Mouse (Mus musculus) heart, embryonic 14.5 days (tissue): ENCODE results near the gene 4930469K13Rik. TPM values are rescaled to one million over a fixed set of nuclear protein-coding genes. Genes with fewer than 3 reads are reported as not detected.

Source experiments
- ATAC-seq: fragments of 200-750 bp; cut with Nextera tagmentation; 2 replicates; pipeline ENCODE4 v1.8.0; 2017; ENCODE audit warnings: low read depth, moderate TSS enrichment; ENCODE audit not compliant: insufficient number of reproducible peaks, insufficient read depth, low FRiP score
- H3K27ac ChIP-seq, 2 experiments: fragments of 200-500 bp in 1 of 2; fragments of 300-500 bp in 1 of 2; sonication (generic) in 1 of 2; replicated peaks in 1 of 2; 2 replicates each; pipeline ENCODE4 v1.5.1; 2012 to 2014; ENCODE audit warnings: low read depth in 2 of 2, low read length in 2 of 2, control low read depth in 1 of 2, mild to moderate bottlenecking in 1 of 2, mixed read lengths in 1 of 2; ENCODE audit not compliant: control insufficient read depth in 1 of 2, insufficient read depth in 1 of 2
- H3K27me3 ChIP-seq: fragments of 300-500 bp; sonication (generic); 2 replicates; pipeline ENCODE4 v1.6.1; 2014; ENCODE audit warnings: mild to moderate bottlenecking, low read length, control low read depth; ENCODE audit not compliant: control insufficient read depth, insufficient read depth
- H3K36me3 ChIP-seq: fragments of 300-500 bp; sonication (generic); 2 replicates; pipeline ENCODE4 v1.6.1; 2014; ENCODE audit warnings: mild to moderate bottlenecking, control low read depth, low read length, mixed read lengths; ENCODE audit not compliant: control insufficient read depth, insufficient read depth
- H3K4me1 ChIP-seq, 2 experiments: fragments of 200-500 bp in 1 of 2; fragments of 300-500 bp in 1 of 2; sonication (generic) in 1 of 2; 2 replicates each; pipeline ENCODE4 v1.6.1; 2012 to 2014; ENCODE audit warnings: low read length in 2 of 2, control low read depth in 1 of 2, mixed read lengths in 1 of 2; ENCODE audit not compliant: control insufficient read depth in 2 of 2, insufficient read depth in 2 of 2
- H3K4me2 ChIP-seq: fragments of 300-500 bp; sonication (generic); 2 replicates; pipeline ENCODE4 v1.6.1; 2014; ENCODE audit warnings: mild to moderate bottlenecking, low read length
- H3K4me3 ChIP-seq, 2 experiments: fragments of 200-500 bp in 1 of 2; fragments of 300-500 bp in 1 of 2; sonication (generic) in 1 of 2; 2 replicates each; pipeline ENCODE4 v1.5.1; 2012 to 2014; ENCODE audit warnings: low read length in 2 of 2, mild to moderate bottlenecking in 2 of 2, control low read depth in 1 of 2, low read depth in 1 of 2, moderate library complexity in 1 of 2; ENCODE audit not compliant: control insufficient read depth in 1 of 2, insufficient read depth in 1 of 2
- H3K9ac ChIP-seq: fragments of 300-500 bp; sonication (generic); 2 replicates; pipeline ENCODE4 v1.6.1; 2014; ENCODE audit warnings: mild to moderate bottlenecking, low read length
- H3K9me3 ChIP-seq: fragments of 300-500 bp; sonication (generic); 2 replicates; pipeline ENCODE4 v1.6.1; 2016; ENCODE audit warnings: low read length, control low read depth; ENCODE audit not compliant: control insufficient read depth
- WGBS: fragments of 180-500 bp; shearing (Covaris S2); extraction: QIAGEN DNeasy Blood & Tissue Kit; methylation state at CpG from one replicate; pipeline ENCODE4 v1.1.7; 2014; 5-methylcytosine and 5-hydroxymethylcytosine counted together
- polyA plus RNA-seq: library from polyadenylated mRNA; unstranded; fragments of >200 nt; fragmentation: Nextera tagmentation; extraction: Ambion mirVana; gene quantifications from 2 replicates; pipeline ENCODE4 v1.2.1, GENCODE M21; 2014

The 4930469K13Rik gene
- polyA plus RNA-seq, 1 experiment from 2014 or later = not detected

DNA sequence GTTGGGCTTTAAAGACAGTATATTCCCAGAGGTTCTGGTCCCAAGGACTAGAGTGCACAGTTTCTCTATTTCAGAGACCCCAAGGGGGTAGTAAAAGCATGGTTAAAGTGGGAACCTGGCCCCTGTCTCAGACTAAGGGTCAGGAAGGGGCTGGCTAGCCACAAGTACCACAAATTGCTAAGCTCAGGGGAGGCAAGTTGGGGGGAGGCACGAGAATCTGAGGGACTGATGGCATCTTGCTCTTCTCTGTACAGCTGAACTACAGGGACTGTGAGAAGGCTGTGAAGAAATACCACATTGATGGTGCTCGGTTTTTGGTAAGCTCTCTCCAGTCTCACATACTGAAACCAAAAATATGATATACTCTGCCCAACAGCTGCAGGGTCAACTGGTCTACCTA, 47.7 kb downstream of the 4930469K13Rik start:
- Histone ChIP-seq H3K36me3 (no peaks in the 10 kb centered on the region), H3K9me3 (no peaks in the 10 kb centered on the region), H3K27me3 (no peaks in the 10 kb centered on the region), H3K4me2 (no peak overlapping the region), H3K9ac (no peak overlapping the region), H3K4me3 (no peak overlapping the region), H3K27ac (no peak overlapping the region), H3K4me1 (no peaks in the 10 kb centered on the region)
- 73% methylated on average over 2 of the region's 2 CpGs for WGBS
- no peak for ATAC-seq

DNA sequence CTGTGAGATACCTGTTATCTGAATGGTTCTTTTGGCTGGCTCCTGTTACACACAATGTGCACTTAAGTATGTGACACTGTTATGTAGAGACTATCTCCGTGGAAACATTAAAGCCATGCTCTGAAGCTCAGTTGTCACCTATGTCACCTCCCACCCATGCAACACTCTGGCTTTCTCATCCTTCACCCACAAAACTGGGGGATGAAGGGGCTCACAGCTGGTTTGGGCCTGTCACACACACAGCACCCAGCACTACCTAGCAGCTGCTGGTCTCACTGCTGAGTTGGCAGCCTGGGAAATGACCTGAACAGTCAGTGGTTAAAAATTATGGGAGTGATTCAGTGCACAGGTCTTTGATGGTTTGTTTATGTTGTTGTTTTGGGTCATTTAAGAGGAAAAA, 48.3 kb downstream of the 4930469K13Rik start:
- WGBS = 60% methylated on average over 1 of the region's 1 CpGs
- H3K4me2 ChIP-seq = no peak overlapping the region
- H3K9me3 ChIP-seq = no peaks in the 10 kb centered on the region
- no peak for ATAC-seq
- H3K27me3 ChIP-seq = no peaks in the 10 kb centered on the region
- H3K4me3 ChIP-seq = no peak overlapping the region
- H3K4me1 ChIP-seq = no peaks in the 10 kb centered on the region
- no peaks in the 10 kb centered on the region for H3K36me3 ChIP-seq
- H3K9ac ChIP-seq = no peak overlapping the region
- H3K27ac ChIP-seq = no peak overlapping the region

DNA sequence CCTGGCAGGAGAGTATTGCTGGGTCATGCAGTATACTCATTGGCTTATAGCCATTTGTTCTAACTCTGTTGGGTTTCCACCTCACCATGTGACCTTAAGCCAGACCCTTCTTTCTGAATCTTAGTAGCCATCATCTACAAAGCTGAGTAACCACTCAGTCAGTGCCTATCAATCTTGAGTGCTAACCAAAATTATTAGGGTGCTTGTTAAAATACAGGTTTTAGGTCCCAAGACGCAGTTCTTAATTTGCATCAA, 49.3 kb downstream of the 4930469K13Rik start:
- Histone ChIP-seq H3K27ac (no peak overlapping the region), H3K36me3 (no peaks in the 10 kb centered on the region), H3K4me2 (no peak overlapping the region), H3K9me3 (no peaks in the 10 kb centered on the region), H3K4me3 (no peak overlapping the region), H3K9ac (no peak overlapping the region), H3K4me1 (no peaks in the 10 kb centered on the region), H3K27me3 (no peaks in the 10 kb centered on the region)
- ATAC-seq = no peak
- WGBS = 97% methylated on average over 1 of the region's 1 CpGs

DNA sequence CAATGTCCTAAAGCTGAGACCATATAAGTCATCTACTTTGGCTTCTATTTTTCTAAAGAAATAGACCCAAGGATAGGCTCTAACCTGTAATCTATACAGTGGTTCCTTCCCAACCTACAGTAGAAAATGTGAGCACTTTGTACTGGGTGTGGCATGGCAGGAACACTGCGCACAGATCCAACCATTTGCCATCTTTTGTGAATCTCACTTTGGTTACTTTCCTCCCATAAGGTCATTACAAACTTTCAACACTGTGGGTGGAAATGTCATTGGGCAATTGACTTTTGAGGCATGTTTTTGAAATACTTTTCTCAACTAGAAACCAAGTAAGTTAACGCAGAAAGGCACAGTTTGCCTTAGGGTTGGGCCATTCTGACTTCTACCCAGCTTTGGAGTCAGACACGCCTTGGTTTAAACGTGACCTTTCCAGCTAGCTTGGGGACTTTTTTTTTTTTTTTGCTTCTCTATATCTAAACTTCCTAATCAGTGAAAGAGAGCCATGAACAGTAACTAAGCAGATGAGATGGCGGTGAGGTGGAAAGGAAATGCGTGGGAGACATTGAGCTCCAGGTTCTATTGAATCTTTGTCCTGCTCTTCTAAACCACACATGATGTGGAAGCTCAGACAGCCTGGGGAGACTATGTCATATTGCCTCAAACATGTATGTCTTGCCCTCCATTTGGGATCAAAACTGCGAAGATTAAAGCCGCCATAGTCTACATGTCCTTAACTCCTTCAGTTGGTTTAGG, 49.8 kb downstream of the 4930469K13Rik start:
- no peak overlapping the region for H3K4me2 ChIP-seq
- H3K36me3 ChIP-seq = no peaks in the 10 kb centered on the region
- no peaks in the 10 kb centered on the region for H3K27me3 ChIP-seq
- H3K9ac ChIP-seq = no peak overlapping the region
- ATAC-seq = no peak
- no peak overlapping the region for H3K4me3 ChIP-seq
- WGBS = 82% methylated on average over 8 of the region's 8 CpGs
- H3K9me3 ChIP-seq = no peaks in the 10 kb centered on the region
- H3K4me1 ChIP-seq = no peaks in the 10 kb centered on the region
- H3K27ac ChIP-seq = no peak overlapping the region

DNA sequence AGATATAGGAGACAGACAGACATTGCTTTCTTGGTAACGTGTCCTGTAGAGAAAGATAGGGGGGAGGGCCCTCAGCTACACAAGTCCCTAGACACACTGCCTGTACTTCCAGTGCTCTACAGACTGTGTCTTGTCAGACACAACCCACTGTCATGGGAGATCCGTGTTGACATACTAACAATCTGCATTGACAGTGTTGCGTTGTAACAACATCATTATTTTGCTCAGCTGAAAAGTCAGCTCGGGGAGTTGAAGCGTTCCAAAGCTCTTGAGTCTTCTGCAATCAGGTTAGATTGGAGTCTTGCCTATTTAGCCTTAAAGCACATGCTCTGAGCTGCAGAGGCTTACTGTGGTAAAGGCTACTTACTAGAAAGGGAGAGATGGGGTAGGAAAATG, 50.8 kb downstream of the 4930469K13Rik start:
- 74% methylated on average over 5 of the region's 5 CpGs for WGBS
- no peak overlapping the region for H3K4me3 ChIP-seq
- H3K36me3 ChIP-seq = no peaks in the 10 kb centered on the region
- no peaks in the 10 kb centered on the region for H3K9me3 ChIP-seq
- H3K9ac ChIP-seq = no peak overlapping the region
- no peak overlapping the region for H3K27ac ChIP-seq
- no peak for ATAC-seq
- H3K4me2 ChIP-seq = no peak overlapping the region
- no peaks in the 10 kb centered on the region for H3K4me1 ChIP-seq
- no peaks in the 10 kb centered on the region for H3K27me3 ChIP-seq

DNA sequence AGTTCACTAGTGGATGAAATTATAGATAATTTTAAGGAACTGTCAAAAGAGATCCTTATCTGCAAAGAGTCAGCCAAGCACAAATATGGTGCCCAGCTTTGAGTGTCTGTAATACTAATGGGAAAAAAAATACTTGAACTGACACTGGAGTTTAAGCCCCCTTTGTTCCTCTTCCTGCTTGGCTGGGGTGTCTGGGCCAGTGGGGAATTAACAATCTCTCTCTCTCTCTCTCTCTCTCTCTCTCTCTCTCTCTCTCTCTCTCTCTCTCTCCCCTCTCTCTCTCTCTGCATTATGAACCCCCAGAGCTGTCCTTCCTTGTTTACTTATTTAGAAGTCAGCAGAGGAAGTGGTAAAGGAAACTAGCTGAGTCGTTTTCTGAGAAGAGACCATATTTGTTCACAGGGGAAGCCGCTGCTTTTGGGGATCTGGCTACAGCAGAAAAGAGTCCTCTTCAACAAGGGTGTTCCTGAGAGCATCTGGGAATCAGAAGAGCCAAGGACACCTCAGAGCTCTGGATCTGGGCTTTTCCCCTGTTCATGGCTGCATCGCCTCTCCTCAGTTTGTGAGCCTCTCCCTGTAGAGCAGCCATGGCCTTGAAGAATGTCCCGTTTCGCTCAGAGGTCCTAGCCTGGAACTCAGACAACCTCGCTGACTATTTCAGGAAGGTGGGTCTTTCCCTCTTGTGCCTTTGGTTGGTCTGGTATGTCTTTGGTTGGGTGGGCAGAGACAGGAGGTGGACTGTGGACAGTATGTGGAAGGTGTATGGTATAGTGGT, 51.4 kb downstream of the 4930469K13Rik start, which contains the start of gene Lcp2:
Gene Lcp2, plus strand, starts transcription at position 154 of the 775 bp plus-strand sequence.
- no peaks in the 10 kb centered on the region for H3K4me1 ChIP-seq

DNA sequence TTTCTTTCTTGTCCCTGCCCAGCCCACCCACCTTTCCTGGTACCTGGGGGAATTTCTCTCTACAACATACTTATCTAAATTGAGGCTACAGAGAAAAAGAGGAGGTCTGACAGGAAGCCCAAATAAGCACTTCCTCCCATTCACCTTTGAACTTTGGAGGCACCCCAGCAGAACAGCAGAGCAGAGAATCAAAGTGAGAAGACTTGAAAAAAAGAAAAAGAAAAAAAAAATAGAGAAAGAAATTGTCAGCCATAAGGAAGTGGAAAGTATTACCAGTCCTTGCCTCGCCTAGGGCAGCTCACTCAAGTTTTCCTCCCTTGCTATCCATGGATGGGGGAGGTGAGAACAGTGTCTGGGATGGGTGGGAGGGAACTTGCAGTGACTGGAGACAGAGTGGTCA, 55.5 kb downstream of the 4930469K13Rik start:
- ATAC-seq = no peak
- Histone ChIP-seq H3K36me3 (no peaks in the 10 kb centered on the region), H3K4me2 (no peak overlapping the region), H3K27ac (no peak overlapping the region), H3K27me3 (no peaks in the 10 kb centered on the region), H3K9me3 (no peaks in the 10 kb centered on the region), H3K4me3 (no peak overlapping the region), H3K9ac (no peak overlapping the region), H3K4me1 (no peaks in the 10 kb centered on the region)
- WGBS = 50% methylated on average over 1 of the region's 1 CpGs

More for the DNA sequence above, 51.4 kb downstream of the 4930469K13Rik start, which contains the start of gene Lcp2:
- no peak for ATAC-seq
- Histone ChIP-seq H3K9ac (no peak within 1 kb of the TSS), H3K36me3 (no peaks in the 10 kb centered on the region), H3K9me3 (no peaks in the 10 kb centered on the region), H3K27ac (no peak within 1 kb of the TSS), H3K27me3 (no peaks in the 10 kb centered on the region), H3K4me2 (no peak within 1 kb of the TSS), H3K4me3 (no peak within 1 kb of the TSS)
- 72% methylated on average over 6 of the region's 6 CpGs for WGBS
